Mouse (Mus musculus) hindbrain, embryonic 11.5 days (tissue): ENCODE measurements at regions not wholly inside any gene's neighbourhood (a gene's known extent, or its start where the extent isn't known, plus 50 kb on each side); places are given as distances from the start of the nearest gene placed in this dataset.

Source experiments
- ATAC-seq: fragments of 200-750 bp; cut with Nextera tagmentation; 2 replicates; pipeline ENCODE4 v1.8.0; 2017; ENCODE audit warnings: mild to moderate bottlenecking, moderate TSS enrichment, moderate library complexity; ENCODE audit not compliant: low FRiP score
- DNase-seq: peaks from one replicate; pipeline ENCODE4 v3.0.0-alpha.2; 2015; ENCODE audit warnings: low spot score
- H3K27ac ChIP-seq: fragments of 300-500 bp; sonication (generic); 2 replicates; pipeline ENCODE4 v1.5.1; 2014; ENCODE audit warnings: mild to moderate bottlenecking, low read depth, low read length
- H3K27me3 ChIP-seq: fragments of 300-500 bp; sonication (generic); 2 replicates; pipeline ENCODE4 v1.6.1; 2014; ENCODE audit warnings: mild to moderate bottlenecking, low read length, moderate library complexity, mixed read lengths; ENCODE audit not compliant: control insufficient read depth, insufficient read depth
- H3K36me3 ChIP-seq: fragments of 300-500 bp; sonication (generic); 2 replicates; pipeline ENCODE4 v1.6.1; 2014; ENCODE audit warnings: mild to moderate bottlenecking, low read length, moderate library complexity, mixed read lengths; ENCODE audit not compliant: control insufficient read depth, insufficient read depth
- H3K4me1 ChIP-seq: fragments of 300-500 bp; sonication (generic); replicated peaks from 2 replicates; pipeline ENCODE4 v1.6.1; 2014; ENCODE audit warnings: low read length, mixed read lengths; ENCODE audit not compliant: control insufficient read depth, insufficient read depth
- H3K4me2 ChIP-seq: fragments of 300-500 bp; sonication (generic); replicated peaks from 2 replicates; pipeline ENCODE4 v1.6.1; 2014; ENCODE audit warnings: mild to moderate bottlenecking, low read depth, low read length
- H3K4me3 ChIP-seq: fragments of 300-500 bp; sonication (generic); 2 replicates; pipeline ENCODE4 v1.5.1; 2014; ENCODE audit warnings: low read depth, low read length
- H3K9ac ChIP-seq: fragments of 300-500 bp; sonication (generic); 2 replicates; pipeline ENCODE4 v1.6.1; 2014; ENCODE audit warnings: low read depth, low read length
- H3K9me3 ChIP-seq: fragments of 300-500 bp; sonication (generic); 2 replicates; pipeline ENCODE4 v1.6.1; 2016; ENCODE audit warnings: low read length; ENCODE audit not compliant: control insufficient read depth
- whole genome bisulfite sequencing: fragments of 180-500 bp; shearing (Covaris S2); extraction: QIAGEN DNeasy Blood & Tissue Kit; methylation state at CpG from one replicate; pipeline ENCODE4 v1.1.7; 2014; 5-methylcytosine and 5-hydroxymethylcytosine counted together

- no peak overlapping the region for H3K4me3 ChIP-seq
- H3K36me3 ChIP-seq: no peaks in the 10 kb centered on the region
- DNase-seq (peak; percentile 6), ATAC-seq (no peak)
- 59% methylated on average over 7 of the region's 7 CpGs for WGBS
- H3K4me2 ChIP-seq: no peak overlapping the region
- no peaks in the 10 kb centered on the region for H3K4me1 ChIP-seq
- no peaks in the 10 kb centered on the region for H3K9me3 ChIP-seq
- no peak overlapping the region for H3K9ac ChIP-seq
- H3K27me3 ChIP-seq: no peaks in the 10 kb centered on the region
- H3K27ac ChIP-seq: no peak overlapping the region
These were observed 251.4 kb upstream of the C9orf72 start for GRCm38 (mm10) chr4:35477211-35478005.

- Histone ChIP-seq H3K27ac (no peak overlapping the region), H3K36me3 (no peaks in the 10 kb centered on the region), H3K9me3 (no peaks in the 10 kb centered on the region), H3K4me1 (no peaks in the 10 kb centered on the region), H3K4me3 (no peak overlapping the region), H3K27me3 (no peaks in the 10 kb centered on the region), H3K9ac (no peak overlapping the region), H3K4me2 (no peak overlapping the region)
- WGBS: 76% methylated on average over 4 of the region's 4 CpGs
- ATAC-seq (no peak), DNase-seq (no peak)
These were observed 248.0 kb upstream of the C9orf72 start for GRCm38 (mm10) chr4:35474020-35474419.
